Mouse (Mus musculus): ENCODE measurements around the gene Crtc1.

Gene Crtc1

DNA sequence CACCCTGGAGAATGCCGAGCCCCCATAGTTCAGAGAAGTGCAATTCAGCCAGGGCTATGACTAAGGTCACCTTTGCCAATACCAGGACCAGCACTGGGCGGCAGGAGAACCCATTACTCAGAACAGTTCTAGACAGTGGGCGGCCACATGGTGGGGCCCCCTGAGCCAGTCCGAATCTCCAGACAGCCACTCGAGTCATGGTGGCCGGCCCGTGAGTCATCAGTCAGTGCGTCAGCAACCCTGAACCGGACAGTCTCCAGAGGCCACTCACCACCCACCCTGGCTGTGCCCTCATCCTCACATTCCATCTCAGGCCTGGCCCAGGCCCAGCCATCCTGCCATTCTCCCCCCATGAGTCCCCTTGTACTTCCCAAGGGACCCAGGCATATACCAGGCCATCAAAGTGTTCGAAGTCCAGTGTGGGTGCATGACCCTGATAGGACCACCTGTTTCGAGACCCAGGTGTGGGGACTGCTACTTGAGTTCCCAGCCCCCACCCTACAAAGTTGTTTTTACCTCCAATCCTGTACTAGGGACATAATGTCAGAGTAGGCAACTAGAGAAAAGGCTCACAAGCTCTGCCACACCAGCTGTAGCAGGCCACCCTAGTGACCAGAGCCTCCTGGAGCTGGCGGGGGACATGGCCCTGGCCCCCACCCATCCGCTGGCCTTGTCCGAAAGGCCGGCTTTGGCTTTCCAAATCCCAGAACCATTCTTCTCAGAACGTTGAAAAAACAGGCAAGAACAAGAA, 22.6 kb upstream of the Crtc1 start:
- no peak for DNase-seq

DNA sequence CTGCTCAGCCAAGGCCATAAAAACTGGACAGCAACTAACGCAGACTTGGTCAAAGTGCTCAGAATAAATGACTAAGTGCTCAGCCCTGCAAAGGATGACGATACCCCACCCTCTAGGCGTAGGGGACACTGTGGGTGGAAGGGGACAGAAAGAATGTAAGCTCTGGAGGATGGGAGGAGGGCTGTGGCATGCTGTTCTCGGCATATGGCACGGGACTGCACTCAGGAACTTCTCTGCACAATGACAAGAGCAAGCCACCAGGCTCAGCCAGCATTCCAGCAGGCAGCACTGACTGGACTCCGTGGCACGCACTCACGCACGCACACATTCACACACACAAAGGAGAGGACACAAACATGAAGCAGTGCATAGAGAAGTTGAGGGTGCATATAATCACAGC, 21.2 kb upstream of the Crtc1 start:
- no peak for DNase-seq

DNA sequence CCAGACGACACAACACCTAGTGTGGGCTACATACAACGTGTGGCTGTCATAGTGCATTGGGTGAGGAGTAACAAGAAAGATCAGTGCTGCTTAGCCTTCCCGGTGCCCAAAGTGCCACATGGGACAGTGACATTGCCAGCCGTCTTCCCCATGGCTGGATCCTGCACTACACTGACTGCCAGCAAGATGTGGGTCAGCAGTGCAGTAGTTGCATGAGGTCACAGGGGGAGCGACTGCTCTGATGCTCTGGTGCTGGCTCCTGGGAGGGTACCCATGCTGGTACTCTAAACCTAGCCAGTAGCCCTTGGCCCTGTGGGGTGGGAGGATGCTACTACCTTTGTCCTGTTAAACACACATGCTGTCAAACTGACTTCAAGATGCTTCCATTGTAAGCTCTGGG, 20.8 kb upstream of the Crtc1 start:
- DNase-seq: no peak

DNA sequence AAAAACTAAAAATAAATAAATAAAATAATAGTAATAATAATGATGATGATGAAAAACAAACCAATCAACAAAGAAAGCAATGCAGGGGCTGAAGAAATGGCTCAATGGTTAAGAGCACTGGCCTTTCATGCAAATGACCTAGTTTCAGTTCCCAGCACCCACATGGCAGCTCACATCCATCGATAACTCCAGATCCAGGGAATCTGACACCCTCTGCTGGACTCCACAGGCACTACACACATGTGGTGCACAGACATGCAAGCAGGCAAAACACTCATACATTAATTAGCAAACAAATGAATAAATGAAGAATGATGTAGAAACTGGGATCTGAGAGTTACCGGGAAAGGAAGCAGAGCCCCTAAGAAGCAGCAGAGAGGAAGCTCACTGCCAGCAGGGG, 20.3 kb upstream of the Crtc1 start:
- DNase-seq: no peak

DNA sequence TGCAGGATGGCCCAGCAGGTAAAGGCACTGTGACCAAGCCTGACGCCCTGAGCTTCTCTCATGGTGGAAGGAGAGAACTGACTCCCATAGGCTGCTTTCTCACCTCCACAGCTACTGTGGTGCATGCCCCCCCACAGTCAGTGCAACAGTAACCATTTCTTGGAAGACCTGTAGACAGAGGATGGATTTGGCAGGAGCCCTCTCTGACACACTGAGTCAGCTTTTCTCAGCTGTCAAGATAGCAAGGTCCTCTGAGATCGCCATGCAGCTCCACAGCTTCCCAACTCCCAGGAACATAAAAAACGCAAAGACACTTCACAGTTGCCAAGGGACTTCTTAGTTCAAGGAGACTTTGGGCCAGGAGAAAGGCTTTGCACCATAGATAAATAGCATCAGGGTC, 19.1 kb upstream of the Crtc1 start:
- DNase-seq: no peak

DNA sequence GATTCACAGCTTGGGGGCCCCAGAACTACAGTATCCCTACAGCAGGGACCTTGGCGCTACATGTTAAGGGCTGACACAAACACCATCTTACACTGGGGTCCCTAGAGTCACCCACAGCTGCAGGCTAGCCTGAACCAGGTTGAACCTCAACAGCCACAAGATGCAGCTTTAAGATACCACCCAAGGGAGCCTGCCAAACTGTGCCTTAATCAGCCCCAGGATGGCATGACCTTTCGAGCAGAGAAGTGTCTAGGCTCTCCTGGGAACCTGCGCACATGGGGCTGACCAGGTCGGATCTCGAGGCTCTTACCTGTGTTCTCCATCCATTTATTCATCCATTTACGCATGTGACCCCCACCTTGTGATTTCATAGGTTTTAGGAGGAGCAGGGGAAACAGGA, 18.5 kb upstream of the Crtc1 start:
- no peak for DNase-seq

DNA sequence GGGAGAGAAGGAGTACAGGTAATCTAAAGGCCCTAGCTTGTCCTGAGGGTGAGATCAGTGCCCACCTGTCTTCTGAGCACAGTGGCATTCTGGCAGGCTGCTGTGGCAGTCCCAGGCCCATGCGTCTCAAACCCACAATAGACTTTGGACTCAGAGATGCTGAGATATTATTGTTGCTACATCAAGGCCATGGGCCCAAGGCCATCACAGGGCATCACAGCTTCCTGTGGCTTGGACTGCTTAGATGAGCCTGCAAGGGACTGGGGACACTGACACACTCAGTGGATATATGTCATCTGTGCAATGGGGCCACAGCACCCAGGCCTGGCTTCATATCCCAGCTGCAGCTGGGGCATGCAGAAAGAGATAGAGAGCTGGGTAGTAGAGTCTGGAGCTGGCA, 17.6 kb upstream of the Crtc1 start:
- DNase-seq: no peak

DNA sequence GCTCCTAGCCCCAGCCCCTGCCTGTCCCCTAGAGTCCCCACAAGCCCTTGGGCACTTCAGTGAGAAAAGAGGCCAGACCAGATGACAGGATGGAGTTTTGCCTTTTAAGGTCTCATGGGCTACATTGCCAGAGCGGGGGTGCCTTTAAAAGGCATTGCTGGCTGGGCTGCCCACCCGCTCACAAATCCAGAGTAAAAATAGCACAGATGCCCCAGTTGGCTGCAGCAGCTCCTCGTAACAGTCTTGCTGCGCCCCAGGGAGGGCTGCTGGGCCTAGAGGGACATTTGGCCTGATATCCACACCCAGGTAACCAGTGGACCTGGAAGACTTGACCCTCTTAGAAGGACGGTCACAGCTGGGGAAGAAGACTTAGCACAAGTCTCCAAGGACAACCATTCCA, 14.5 kb upstream of the Crtc1 start:
- no peak for DNase-seq

DNA sequence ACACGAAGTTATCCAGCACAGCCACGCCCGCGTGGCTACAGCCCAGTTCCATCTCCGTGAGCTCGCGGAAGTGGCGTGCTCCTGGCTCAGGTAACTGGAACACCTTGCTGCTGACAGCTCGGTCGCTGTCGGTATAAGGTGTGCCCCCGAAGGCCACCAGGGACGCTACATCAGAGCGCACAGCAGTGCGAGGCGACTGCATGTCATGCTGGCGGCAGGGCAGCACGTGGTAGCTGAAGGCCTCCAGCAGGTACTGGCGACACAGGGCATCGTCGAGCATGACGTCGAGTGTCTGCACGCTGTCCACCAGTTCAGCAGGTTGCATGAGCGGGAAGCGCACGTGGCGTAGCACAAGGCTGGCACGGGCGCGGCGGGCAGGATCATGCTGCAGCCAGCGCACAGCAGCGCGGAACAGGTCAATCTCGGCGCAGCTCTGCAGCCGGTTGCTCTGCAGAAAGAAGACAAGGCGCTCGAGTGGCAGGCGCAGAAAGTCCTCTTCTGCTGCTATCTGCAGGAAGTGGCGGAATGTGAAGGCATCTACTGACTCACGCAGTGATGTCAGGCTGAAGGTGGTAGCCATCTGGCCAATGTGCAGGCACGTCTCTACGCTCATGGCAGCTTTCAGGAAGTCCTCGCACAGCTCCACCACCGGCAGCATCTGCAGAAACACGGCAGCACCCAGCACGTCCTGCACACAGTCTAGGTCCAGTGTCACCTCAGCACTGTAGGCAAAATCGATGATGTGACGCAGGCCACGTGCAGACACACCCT, 13.0 kb upstream of the Crtc1 start:
- no peak for DNase-seq

DNA sequence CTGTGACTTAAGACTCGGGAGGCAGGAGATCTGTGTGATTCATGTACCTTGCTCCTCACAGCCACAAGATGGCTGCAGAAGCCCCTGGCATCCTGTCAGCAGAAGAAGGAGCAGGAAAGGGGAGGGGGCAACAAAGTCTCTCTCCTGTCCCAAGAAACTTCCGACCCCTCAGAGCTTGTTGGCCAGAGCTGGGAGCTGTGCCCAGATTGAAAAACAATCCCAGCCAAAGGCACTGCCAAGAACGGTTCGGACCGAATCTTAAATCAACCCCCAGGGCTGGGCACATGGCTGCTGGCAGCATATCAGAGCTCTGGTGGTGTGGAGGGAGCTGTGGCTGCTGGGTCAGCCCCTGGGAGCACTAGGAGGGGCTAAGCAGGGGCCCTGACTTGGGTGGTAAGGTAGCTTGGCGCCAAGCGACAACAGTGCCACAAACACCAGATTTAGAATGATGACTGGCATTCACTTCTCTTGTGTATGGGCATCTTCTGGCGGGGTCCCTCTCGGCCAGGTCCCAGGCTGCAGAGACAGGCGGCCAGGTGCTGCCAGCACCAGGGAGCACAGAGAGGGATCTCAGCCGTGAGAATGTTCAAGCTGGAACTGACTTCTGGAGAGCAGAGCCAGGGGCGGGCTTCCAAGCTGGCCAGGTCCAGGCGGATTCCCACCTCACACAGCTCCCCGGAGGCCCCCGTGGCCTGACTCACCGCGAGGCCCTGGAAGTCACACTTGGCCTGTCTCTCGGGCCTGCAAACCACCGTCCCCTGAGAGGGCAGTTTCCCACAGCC, 8.5 kb upstream of the Crtc1 start:
- DNase-seq: peak; percentile 30

DNA sequence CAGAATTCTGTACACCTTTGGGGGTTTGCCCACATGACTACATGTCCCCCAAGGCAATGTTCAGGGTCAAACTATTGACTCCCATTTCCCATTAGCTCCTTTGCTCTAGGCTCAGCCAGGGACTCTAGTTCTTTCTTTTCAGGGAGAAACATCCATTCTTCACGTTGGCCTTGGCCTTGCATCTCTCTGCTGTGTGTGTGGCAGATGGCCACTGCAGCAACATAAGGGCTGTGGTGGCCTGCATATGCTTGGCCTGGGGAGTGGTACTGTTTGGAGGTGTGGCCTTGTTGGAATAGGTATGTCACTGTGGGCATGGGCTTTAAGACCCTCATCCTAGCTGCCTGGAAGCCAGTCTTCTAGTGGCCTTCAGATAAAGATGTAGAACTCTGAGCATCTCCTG, 6.6 kb upstream of the Crtc1 start:
- DNase-seq: no peak

DNA sequence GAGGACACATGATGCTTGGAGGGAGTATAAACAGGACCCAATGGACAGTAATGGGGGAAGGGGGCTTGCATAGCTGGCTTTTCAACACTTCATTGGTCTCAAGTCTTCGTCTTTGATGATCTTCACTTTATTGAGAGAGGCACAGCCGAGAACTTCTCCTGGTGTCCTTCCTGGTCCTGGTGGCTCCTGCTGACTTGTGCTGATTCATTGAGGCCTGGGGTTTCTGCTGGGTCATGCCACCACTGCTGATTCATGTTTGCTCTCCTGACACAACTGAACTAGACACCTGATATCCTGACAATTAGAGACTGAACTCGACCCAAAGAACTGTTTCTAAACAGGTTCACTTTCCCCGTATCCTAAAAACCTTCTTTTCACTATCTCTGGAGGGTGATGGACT, 3.9 kb upstream of the Crtc1 start:
- no peak for DNase-seq

DNA sequence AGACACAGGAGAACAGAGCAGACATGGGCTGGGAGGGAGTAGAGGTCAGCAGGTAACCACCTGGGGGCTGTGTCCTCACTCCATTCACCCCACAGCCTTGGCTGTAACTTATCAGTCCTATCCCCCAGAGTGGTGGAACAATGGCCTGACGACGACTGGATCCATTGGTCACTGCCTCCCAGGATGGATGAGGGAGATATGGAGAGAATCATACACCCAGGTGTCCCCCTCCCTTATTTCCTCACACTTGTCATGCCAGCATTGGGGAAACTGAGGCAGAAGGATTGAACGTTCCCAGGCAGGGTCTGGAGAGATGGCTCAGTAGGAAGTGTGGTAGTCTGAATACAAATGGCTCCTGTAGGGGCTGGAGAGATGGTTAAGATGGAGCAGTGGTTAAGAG, 2.2 kb upstream of the Crtc1 start:
- DNase-seq: no peak

DNA sequence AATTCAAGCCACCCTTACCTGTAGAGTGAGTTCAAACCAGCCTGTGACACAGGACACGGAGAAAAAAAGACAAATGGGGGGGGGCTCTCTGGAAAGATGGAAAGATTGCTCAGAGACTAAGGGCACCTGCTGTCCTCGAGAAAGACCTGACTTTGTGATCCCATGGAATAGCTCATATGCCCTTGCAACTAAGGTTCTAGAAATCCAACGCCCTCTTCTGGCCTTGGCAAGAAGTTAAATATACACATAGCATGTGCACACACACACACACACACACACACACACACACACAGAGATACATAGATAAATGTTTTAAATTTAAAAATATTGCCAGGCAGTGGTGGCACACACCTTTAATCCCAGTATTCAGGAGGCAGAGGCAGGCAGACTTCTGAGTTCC, 867 bp upstream of the Crtc1 start:
- no peak for DNase-seq

DNA sequence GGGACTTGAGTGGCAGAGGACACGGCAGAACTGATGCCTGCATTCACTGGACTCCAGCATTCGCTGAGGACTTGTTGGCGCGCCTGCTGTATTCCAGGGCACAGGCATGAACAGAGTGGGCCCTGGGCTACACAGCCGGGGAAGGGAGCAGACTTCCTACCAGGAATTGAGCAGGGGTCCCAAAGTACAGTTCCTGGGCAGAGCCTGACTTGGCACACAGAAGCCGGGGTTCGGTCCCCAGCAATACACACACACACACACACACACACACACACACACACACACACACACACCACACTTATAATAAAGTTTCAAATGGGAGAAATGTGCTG, 435 bp upstream of the Crtc1 start:
- no peak for DNase-seq

DNA sequence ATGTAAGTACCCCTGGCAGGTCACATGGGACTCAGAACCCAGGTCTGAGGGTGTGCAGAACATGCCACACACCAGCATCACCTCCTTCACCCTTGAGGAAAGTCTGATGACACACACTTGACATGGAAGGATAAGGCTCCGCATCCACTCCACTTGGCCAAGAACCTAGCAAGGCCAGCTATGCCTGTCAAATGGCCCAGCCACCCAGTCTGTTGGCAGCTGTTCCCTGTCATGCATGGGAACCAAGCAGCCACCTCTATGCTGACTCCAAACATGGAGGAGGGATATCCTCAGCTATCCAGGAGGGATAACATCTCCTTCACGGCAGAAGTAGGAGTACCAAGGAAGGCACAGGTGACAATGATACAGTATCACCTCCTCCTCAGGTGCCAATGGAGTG, 956 bp downstream of the Crtc1 start:
- DNase-seq: no peak

DNA sequence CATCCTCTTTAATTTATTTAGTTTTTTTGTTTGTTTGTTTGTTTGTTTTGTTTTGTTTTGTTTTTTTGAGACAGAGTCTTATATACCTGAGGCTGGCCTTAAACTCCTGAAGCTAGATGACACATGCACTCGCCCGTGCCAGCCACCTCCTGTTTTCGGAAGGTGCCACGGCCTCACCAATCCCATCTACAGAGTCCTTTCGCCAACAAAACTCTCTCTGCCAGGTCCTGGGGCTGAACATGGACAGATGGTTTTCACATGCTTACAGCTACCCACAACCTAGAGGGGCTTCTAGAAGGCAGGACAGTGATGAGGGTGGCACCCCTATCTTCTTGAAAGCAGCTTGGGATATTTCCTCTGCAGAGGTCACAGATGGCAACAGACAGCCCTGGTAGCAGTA, 4.2 kb downstream of the Crtc1 start:
- no peak for DNase-seq

DNA sequence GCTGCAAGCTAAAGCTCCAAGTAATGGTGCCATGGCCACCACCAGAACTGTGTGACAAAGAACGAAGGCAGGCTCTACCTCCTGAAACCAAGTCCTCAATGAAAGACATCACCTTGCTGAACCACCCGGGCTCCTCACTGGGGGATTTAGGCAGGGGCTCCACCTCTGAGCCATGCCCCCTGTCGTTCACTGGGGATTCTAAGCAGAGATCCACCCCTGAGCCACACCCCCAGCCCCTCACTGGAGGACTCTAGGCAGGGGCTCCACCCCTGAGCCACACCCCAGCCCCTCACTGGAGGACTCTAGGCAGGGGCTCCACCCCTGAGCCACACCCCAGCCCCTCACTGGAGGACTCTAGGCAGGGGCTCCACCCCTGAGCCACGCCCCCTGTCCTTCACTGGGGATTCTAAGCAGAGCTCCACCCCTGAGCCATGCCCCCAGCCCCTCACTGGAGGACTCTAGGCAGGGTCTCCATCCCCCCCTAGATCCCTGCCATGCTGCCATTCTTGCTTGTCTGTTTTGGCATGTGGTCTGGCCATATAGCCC, 6.3 kb downstream of the Crtc1 start:
- no peak for DNase-seq

DNA sequence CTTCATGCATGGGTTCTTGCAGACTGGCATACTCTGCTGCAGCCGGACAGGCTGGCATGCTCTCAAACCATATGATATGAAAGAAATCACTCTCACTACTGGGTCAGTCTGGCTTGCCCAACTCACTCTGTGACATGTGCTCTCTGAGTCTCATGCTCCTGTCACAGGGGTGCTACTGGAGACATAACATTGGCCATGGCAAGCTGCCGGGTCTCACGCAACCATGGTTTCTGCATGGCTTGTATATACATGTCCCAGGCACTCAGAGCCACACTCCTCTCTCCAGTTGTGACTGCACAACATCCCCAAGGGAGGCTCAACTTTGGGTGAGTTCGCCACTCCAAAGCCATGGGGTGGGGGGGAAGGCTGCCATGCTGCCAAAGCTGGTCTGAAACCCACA, 8.2 kb downstream of the Crtc1 start:
- DNase-seq: no peak

DNA sequence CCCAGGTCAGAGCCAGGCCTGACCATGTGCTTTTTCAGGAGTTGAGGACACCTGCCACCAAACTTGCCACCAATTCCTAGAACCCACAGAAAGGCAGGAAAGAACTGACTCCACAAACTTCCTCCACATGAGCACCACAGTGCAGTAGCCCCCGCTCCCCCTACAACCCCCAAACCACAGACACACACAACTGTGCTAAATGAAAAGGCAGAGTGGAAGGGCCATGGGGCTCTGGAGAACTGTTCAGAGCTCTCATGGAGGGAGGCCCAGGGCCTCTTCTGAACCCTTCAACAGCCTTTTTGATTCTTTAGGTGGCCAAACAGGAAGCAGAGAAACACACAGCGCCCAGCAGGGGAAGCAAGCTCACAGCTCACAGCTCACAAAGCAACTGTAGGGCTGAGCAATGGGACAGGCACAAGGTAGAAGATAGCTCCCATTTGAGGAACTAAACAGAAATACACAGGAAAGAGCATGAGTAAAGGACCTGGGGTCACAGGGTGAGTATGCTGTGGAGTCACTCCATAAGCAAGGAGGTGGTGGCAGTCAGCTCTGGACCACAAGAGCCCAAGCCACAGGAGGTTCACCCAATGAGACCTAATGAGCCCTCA, 13.0 kb downstream of the Crtc1 start:
- no peak for DNase-seq

DNA sequence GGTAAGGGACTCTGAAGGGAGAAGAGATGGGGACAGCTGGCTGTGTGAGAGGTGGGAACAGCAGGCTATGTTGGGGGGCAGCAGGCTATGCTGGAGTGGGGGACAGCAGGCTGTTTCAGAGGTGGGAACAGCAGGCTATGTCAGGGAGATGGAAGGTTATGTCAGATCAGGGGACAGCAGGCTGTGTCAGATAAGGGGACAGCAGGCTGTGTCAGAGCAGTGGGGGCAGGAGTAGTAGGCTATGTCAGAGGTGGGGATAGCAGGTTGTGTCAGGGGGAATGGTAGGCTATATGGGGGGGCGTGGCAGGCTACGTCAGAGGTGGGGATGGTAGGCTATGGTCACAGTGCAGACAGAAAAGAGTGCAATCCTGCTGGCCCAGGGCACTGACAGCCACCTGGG, 16.7 kb downstream of the Crtc1 start:
- DNase-seq: no peak

DNA sequence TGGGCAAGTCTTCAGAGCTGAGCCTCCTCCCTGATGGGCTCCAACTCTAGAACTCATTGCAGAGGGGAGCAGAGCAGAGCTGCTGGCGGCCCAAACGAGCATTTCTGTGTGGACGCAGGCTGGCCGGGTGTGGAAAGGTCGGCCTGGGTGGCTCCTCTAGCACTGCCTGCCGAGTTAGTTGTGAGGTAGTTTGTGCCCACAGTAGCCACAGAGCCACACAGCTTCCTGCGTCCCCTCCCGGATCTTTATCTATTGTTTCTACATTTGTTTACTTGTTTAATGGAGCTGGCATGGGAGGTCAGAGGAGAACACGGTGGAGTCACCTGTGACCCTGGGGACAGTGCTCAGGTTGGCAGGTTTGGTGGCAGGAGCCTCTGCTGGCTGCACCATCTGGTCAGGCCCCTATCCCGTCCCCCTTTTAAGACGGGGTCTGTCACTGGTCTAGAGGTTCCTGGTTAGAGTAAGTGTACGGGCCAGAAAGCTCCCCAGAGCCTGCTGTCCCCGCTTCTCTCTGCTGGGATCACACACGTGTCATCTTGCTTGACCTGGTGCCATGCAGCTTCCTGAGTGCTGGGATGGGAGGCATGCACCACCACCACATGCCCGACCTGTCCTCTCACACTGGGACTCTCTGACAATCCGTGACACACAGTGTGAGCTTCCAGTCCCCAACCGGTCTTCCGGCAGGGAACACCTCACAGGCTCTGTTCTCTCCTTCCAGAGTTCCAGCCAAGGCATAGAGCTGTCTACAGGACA, 17.9 kb downstream of the Crtc1 start:
- no peak for DNase-seq

Data from kidney, postnatal 14 days (tissue).